Mouse (Mus musculus) adrenal gland (tissue): ENCODE results near the gene Cdkal1.

Experiments
- intact Hi-C: fragments of 180-260 bp; cut with DNase I; formaldehyde crosslinking; loops from one replicate; pipeline ENCODE4 v1.15.1; 2025

Gene Cdkal1

DNA sequence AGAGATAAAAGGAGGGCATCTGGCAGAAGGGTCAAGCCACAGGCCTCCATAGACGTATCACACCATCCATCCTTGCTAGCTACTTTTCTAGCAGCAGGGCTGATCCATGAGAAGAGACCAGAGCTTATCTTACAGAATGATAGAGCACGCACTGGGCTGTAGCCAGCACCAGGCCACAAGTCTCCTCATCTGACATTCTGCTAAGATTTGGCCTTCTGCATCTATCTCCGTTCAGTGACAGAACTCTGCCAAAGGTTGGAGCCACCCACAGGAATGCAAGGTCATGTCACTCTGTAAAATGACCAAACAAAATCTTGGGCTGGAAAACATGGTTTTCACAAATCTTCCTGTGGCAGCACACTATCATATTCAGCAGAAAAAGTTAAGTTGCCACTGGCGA is 493.6 kb downstream of the Cdkal1 start:
- intact Hi-C loops: no loop called here

DNA sequence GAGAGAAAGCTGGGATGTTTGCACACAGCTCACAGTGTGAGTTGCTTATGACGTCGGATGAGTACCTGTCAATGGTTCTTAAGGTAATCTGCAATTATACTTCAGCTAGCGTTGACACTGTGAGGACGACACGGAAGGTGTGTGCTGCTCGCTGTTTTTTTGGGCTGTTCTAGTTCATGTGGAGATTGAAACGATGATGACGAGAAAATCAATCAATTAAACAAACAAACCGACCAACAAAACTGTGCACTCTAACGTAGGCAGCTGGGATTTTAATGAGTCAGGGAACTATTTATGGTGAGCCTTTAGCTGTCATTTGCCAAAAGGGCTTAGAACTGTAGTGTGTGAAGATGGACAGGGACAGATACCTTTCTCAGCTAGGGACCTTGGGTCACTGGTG is 494.6 kb downstream of the Cdkal1 start:
- intact Hi-C loops: no loop called here

DNA sequence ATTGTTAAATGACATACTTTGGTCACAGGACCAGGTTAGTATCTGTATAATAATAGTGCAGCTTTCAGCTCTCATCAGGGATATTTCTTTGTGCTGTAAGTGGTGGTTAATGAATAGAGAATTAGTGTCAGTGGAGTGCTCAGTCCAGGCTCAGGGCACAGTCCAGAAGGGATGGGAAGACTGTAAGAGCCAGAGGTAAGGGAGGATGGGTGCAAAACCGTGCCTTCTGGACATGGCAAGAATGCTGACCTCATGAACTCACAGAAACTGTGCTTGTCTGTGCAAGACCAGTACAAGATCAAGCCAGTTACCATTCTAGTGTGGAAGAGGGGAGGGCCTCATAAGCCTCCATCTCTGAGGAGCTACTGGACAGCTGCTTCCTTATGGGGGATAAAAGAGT is 496.1 kb downstream of the Cdkal1 start:
- intact Hi-C loops: no loop called here

DNA sequence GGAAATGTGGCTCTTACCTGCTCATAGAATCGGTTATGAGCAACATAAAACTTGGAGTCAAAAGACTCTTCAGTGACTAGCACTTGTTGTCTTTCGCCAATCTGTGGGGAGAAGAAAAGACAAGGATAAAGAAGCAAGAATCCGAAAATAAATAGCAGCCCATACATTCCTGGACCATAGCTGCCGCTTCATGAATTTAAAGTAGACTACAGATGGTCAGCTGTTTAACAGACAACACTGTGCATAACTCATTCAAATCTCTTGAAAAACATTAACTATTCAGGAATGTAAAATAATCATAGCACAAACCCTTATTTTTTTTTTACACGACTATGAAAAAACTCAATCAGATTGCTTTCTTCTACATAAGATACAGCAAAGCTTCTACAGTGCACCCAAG is 498.0 kb downstream of the Cdkal1 start:
- intact Hi-C loops: no loop called here

DNA sequence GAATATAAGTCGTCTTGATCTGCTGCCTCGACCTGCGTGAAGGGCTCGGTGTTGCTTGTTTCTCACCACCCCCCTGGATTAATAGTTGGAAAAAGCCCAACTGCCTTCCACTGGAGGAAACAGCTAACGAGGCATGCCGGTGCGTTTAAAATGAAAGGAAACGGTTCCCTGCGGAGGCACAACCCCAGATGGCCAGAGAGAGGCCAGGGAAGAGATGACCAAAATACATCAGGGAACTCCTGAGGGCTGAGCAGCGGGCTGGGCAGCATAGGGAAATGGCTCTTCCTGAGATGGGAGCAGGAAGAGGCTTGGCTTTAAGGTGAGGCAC is 499.4 kb downstream of the Cdkal1 start:
- intact Hi-C loops: no loop called here

DNA sequence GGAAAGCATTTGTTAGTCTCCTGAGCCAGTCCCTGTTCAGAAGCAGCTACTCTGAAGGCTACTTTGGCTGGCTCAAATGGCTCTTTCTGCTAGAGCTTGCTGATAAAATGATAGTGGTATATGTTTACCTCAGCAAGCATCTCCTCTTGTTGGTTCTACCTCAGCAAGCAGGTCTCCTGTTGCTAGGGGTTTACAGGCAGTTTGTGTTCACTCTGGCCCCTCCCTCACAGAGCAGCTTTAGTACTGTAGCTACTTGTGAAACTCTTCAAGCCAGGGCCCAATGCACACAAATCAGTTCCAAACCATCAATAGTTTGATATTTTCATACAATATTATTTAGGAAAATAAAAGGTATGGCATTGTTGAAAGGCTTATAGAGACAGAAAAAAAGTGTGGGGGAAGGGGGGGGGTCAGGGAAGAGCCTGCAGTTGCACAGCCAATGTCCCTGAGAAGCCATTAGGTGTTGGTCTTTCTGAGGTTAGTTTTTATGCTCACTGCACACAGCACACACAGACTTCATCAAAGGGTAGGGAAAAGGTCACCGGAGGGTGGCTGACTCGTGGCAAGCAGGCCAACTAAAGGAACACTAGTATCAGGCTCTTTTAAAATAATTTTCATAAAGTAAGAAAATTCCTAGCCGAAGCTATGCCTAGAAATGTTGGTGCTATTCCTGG is 499.9 kb downstream of the Cdkal1 start:
- intact Hi-C loops: no loop called here

DNA sequence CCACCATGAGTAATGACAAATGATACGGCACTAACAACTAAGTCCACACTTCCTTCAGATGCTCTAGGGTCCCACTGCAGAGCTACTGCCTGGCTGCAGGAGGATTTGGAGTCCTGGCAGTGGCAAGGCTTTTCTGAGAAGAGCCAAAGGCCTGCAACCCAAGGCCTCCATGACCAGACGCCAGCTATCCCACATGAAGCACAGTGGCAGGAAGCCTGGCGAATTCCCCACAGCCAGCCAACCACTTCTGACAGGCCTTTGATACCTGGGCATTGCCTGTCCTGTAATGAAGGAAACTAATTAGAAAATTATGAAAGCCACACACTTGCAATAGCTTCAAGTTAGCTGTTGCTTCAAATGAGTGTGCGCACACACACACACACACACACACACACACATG is 500.5 kb downstream of the Cdkal1 start:
- intact Hi-C loops: no loop called here

DNA sequence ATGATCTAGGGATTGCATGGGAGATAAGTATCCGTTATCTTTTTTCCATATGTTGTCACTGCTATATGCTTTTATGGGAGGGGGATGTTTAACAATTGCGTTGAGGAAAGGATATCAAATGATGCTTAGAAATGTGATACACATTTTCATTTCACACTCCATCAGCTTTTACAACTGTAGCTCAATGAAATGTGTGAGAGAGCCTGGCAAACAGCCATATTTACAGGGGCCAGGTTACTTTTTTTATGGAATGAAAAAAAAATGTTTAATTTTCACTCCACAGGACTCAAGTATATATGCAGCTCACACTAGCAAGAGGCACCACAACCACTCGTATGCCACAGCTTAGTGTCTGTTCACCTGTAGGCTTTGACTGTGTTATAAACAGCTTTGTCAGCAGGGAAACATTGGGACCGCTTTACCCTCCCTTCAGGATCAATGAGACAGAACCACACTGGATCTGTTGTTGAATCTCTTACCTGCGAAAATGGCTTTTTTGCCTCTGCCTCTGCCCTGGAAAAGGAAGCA is 501.5 kb downstream of the Cdkal1 start:
- intact Hi-C loops: no loop called here

DNA sequence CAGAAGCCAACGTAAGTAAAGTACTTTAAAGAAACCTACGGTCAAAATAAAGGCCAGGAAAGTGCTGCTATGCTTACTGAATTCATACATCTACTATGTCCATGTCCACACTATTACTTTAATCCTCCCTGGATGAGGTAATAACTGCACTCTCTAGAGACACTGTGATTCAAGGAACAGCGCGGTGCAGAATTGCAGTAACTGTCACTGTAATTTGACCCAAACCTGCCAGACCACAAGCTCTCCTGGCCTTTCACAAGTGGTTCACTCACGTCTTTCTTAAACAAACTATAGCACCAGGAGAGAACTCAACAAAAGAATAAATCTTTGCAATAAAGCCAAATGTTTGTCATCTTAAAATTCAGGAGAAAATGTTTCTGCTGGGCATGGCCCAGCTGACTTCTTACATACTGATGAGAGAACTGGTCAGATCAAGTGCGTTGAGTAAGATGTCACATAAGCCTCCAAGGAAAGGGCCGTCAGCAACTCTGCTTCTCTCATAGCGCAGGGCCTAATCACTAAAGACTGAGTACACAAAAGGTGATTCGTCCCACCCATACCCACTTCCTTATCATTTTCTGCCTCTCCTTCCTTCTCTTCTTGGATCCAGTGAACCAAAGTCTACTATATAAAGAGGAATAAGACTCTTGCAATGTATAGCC is 504.3 kb downstream of the Cdkal1 start:
- intact Hi-C loops: no loop called here

DNA sequence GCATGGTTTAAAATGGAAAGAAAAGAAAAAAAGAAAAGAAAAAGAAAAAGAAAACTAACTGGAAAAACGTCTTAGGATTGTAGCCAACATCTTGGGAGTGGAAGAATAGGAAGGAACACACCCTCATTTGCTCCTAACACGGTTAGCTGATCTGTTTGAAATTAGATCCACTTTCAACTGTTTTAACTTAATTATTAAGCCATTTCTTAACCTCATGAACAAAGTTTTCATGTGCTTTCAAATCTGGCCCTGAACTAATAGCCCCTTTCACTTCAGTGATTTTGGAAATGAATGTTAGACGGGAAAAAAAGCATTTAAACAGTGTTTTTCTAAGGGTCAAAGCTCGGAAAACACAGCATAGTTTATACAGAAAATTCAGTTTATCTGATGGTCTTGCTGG is 505.5 kb downstream of the Cdkal1 start:
- intact Hi-C loops: no loop called here

DNA sequence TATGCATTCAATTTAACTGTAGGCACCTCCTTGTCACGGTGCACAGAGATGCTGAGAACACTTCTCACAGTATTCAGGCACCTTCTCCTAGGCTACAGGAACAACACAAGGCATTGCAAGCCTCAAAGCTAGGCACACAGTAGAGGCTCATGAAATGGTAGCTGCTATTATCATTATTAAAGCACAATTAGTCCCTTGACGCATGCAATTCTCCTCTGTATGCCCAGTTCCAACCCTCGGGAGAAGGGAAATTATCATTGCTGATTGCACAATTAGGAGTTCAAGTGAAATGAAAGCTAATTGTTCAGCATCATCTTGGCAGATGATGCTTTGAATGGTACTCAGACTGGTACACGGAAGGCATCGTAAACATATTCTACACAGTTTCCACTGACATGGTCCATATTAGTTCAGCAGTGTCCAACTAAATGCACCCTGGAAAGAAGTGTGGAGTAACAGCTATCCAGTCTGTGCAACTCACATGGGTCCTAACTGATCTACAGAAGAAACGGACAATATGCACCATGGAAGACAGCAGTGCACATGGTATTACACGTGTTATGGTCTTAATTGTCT is 506.0 kb downstream of the Cdkal1 start:
- intact Hi-C loops: no loop called here

DNA sequence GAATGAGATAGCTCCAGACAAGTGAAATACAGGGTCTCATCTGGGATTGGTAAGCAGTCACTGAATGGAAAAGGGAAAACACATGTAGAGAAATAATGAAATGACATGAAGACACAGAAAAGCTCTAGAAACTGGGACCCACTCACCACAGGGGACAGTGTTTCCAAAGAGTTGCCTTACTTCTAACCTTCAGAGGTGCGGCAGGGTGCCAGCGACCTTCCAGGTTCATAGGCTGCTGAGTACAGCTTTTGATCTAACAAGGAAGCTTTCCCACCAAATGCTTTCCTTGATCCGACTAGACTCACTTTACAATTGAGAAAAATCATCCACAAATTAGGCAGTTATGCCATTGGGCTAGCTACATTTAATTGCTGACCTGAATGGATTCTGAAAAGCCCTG is 507.1 kb downstream of the Cdkal1 start:
- intact Hi-C loops: no loop called here

DNA sequence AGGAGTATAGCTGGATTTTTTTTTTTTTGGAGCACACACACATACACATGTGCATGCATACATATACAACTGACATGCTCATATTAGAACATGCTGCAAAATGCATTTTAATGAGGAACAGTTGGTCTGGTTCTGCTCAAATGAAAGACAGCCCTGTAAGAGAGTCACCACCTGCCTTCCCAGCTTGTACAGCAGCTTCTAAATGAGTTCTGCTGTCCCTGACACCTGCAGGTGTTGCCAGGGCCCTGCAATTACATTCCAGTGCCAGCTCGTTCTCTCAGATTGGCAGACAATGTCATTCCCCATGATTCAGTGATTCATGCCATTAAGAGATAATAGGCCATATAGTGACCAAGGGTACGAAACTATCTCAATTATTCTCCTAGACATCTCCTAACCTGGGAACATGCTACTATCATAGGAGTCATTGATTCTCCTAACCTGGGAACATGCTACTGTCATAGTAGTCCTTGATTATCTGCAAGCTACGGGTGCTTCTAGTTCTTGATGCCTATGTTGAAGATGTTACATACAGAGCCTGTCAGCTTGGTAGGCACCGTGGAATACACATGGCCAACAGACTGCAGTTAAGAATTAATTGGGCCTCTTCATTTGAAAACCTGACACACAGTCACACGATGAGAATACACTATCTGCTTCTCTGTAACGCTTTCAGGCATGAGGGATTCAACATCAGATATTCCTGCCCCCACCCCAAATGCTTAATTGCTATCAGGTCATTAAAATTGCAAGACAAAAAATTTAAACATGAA is 522.6 kb downstream of the Cdkal1 start:
- intact Hi-C loops: no loop called here

DNA sequence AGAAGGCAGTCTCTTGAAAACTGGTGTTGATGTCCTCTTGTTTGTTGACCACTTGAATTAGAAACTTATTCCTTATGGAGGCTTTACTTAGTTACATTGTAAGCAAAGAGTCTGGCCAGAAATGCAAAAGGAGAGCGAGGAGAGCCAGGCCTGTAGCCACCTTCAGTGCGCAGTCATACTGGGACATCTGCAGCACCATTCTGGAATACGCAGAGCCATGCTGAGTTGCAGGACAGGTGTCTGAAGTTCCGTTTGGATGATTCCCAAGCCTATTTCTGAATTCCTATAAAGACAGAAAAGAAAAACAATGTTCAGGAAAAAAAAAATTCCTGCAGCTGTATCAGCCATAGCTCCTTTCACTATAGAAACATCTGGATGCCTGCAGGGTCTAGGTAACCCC is 529.5 kb downstream of the Cdkal1 start:
- intact Hi-C loops: no loop called here

DNA sequence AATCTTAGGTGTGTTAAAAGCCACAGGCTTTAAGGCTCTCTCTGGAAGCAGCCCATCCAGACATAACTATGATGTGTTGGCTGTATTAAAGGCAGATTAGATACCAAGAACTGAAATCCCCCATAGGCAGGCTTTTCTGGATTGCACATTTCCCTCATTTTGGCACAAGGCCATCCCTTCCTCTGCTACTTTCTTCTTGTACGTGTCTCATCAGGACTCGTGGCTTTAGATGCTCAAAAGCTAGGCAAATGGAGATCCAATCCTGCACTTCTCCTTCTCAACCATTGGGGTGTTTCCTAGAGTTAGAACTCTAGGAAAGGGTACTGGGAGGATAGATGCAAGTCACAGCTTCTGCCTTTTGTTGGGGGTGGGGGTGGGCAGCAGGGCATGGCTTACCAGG is 535.1 kb downstream of the Cdkal1 start:
- intact Hi-C loops: no loop called here

DNA sequence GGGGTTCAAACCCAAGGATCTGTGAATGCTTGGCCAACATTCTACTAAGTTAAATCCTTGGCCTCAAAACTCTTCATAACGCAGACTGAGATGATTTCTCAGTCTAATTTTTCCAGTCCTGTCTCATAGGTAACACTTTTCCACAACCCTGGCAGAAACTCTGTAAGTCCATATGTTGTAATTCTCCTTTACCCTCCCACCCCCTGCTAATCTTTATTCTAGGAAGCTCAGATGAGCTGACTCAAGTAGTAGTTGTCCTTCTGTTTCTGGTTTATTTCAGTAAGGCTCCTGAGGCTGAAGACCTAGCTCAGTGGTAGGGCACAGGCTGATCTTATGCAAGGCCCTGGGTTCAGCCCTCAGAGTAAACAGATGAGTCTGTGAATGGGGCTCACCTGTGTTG is 537.8 kb downstream of the Cdkal1 start:
- intact Hi-C loops: no loop called here

DNA sequence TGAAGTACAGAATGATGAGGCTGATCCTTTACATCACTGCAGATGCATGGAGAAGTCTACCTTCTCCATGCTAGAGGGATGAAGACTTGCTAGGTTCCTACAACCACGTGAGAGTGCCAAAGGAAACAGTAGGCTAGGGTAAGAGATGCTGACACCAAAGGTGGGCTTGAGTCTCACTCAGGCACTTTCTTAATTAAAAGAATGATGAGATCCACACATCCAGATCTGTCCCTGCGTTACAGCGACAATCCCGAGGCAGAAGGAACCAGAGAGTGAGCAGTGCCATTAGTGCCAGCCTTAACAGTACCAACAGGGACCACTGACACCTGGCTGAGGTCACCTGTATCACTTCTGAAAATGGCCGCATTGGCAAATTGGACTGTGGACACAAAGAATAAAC is 539.2 kb downstream of the Cdkal1 start:
- intact Hi-C loops: no loop called here

DNA sequence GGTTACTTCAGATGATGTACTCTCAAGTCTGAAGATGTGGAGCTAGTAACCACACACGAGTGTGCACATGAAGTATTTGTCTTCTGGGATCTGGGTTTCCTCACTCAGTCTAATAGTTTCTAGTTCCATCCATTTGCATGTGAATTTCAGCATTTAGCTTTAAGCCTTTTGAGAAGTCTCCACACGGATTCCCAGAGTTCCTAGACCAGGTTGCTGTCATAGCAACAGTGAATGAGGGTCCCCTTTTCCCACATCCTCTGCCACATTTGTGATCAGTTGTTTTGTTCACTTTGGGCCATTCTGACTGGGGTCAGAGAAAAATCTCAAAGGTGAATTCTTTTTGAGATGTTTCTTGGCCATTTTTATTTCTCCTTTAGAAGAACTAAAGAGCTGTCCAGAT is 543.4 kb downstream of the Cdkal1 start:
- intact Hi-C loops: no loop called here

DNA sequence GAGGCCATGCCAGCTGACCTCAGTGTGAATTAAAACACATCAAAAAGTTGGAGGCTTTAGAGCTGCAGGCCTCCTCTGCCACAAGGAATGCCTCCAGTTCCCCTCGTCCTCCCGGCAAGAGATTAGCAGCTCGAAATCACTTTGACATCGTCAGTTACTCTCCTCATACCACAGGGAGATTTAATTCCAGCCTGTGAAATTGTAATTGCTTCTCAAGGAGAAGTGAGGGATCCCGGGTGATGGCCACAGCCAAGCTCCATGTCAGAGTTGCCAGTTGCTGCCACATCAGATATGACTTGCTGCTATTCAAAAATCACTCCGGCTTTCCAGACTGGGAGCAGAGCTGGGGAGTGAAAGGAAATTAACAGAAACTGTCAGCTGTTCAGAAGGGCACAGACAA is 548.1 kb downstream of the Cdkal1 start:
- intact Hi-C loops: no loop called here

DNA sequence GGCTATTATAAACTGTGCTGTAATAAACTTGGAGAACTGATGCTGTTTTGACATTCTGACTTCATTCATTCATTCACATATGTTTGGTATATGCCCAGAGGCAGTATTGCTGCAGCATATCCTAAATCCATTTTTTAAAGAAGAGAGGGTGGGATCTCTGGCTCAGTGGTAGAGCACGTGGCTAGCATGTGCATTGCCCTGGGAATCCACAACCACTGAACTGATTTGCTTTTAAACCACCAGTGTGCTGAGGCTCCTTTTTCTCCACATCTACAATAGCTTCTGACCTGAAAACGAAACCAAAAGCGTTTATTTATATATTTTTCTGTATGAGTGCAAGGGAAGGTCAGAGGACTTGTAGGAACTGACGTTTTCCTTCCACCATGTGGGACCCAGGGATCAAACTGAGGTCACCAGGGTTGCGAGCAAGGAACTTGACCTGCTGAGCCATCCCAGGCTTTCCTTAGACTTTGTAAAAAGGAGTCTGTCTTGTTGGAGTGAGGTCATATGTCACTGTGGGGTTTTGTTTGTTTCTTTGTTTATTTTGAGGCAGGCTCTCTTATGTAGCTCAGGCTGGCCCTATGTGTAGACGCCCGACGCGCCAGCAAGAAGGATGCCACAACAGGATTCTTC is 562.8 kb downstream of the Cdkal1 start:
- intact Hi-C loops: no loop called here

DNA sequence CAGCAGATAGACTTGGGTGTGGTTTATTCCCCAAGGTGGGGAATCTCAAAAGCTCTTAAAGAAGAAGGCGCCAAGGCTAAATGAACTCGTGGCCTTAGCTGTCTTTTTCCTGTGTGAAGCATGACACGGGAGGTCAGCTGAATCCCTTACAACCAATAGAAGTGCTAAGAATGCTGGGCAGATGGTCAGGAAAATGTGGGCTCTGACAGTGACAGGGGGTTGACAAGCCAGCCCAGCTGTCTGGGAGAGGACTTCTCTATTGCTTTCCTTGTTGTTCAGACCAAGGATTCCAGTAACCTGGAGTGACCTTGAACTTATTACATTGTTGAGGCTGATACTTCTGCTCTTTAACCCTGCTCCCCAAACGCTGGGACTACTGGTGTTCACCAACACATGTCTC is 564.9 kb downstream of the Cdkal1 start:
- intact Hi-C loops: no loop called here

DNA sequence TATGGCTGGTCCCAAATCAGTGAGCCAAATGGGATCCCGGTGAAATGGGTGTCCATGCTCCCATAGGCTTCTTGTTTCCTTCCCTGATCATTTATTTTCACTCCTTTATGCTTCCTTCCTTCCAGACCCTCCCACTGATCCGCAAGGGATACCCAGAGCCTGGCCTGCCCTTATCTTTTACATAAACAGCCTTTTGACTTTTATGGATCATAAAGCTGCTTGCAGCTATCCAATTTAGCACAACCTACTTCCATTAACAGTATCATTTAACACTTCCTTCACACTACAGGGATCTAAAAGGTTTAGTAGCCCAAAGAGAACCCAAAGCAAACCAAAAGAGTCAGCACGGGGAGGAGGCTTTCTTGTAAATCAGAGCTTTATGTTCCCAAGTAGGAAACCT is 570.4 kb downstream of the Cdkal1 start:
- intact Hi-C loops: no loop called here
